Mouse (Mus musculus): ENCODE data around the gene Olfr324. TPM values are rescaled to one million over a fixed set of nuclear protein-coding genes. Genes with fewer than 3 reads are reported as not detected.
A peak's percentile ranks its signal among the peaks of the same experiment; 100 is the strongest.

The Olfr324 gene
- total and polyA plus RNA-seq, 2 experiments from 2014 or later, result 0.04 to 0.49 TPM

DNA sequence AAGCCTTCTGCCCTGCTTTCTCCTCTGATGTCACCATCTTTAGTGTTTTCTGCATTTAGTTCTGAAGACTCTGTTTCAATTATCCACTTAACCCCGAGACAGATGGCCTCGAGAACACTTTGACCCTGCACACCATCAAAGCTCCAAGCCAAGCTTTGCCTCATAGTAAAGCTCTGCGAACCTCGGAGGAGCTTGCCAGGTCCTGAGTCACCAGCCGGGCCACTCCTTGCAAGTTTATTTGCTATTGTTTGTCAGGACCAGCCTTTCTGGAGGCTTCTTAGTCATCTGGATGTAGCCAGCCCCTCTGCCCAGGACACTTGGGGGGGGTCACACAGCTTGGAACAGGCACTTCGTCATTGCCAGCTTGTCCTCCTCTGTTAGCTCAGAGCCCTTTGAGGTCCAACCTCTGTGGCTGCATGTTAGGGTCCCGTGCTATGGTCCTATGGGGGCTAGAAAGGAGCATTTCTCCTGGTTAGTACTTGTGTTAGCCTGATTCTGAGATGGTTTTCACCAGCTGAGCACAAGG, 43.3 kb downstream of the Olfr324 start:
- DNase-seq (ENCODE audit: low spot score) (no peak), ATAC-seq (ENCODE audit: low FRiP score) (no peak)
- no peak for TF ChIP-seq CTCF (IDR thresholded peaks at IDR 0.05)
- WGBS, result 71% methylated on average over 7 of the region's 7 CpGs
- no peaks in the 10 kb centered on the region for H3K9me3 ChIP-seq (ENCODE audit: low read length)
- no peak overlapping the region for H3K4me2 ChIP-seq (ENCODE audit: low read depth, low read length, poor library complexity, severe bottlenecking)
- H3K9ac ChIP-seq (replicated peaks; ENCODE audit: low read length, poor library complexity, severe bottlenecking), result no peak overlapping the region
- no peaks in the 10 kb centered on the region for H3K27me3 ChIP-seq (ENCODE audit: insufficient read depth, low read length)
- H3K4me3 ChIP-seq (ENCODE audit: low read depth, low read length), result no peak overlapping the region
- peaks cover 4% of the 10 kb centered on the region; the same call in 1 of the 2 replicates for H3K4me1 ChIP-seq (ENCODE audit: insufficient read depth, low read length)
- H3K27ac ChIP-seq (ENCODE audit: low read depth, low read length), result no peak overlapping the region
- H3K36me3 ChIP-seq (ENCODE audit: insufficient read depth, low read length), result no peaks in the 10 kb centered on the region

DNA sequence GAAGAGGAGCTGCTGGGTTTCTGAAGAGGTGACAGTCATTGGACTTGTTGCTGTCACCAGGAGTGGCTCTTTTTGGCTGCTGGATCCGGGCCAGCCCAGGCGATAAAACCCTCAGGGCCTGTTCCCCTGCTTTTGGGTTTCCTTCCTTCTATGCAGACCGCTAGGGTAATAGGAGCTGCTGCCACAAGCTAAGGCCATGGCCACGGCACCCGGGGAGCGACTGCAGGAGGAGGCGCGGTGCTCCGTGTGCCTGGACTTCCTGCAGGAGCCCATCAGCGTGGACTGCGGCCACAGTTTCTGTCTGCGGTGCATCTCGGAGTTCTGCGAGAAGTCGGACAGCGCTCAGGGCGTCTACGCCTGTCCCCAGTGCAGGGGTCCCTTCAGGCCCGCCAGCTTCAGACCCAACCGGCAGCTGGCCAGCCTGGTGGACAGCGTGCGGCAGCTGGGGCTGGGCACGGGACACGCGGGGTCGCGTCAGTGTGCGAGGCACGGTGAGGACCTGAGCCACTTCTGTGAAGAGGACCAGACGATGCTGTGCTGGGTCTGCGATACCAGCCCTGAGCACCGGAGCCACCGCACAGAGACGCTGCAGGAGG, 45.5 kb downstream of the Olfr324 start, which contains the start of gene Trim58:
TSS of gene Trim58 (plus strand) at position 194 of the 596 bp plus-strand sequence.
- no peaks in the 10 kb centered on the region for H3K27me3 ChIP-seq (ENCODE audit: insufficient read depth, low read length)
- no peak for ATAC-seq (ENCODE audit: low FRiP score)
- TF ChIP-seq CTCF (IDR thresholded peaks at IDR 0.05), result no peak
- peaks cover 4% of the 10 kb centered on the region; the same call in 1 of the 2 replicates for H3K4me1 ChIP-seq (ENCODE audit: insufficient read depth, low read length)
- peak within 1 kb of the TSS; percentile 60 for H3K9ac ChIP-seq (replicated peaks; ENCODE audit: low read length, poor library complexity, severe bottlenecking)
- peak within 1 kb of the TSS; percentile 50 for H3K4me3 ChIP-seq (ENCODE audit: low read depth, low read length)
- H3K36me3 ChIP-seq (ENCODE audit: insufficient read depth, low read length), result no peaks in the 10 kb centered on the region
- WGBS, result 1% methylated on average over 34 of the region's 34 CpGs
- DNase-seq (ENCODE audit: low spot score), result peak; percentile 14
- no peak within 1 kb of the TSS for H3K27ac ChIP-seq (ENCODE audit: low read depth, low read length)
- H3K9me3 ChIP-seq (ENCODE audit: low read length), result no peaks in the 10 kb centered on the region
- peak within 1 kb of the TSS; percentile 87 for H3K4me2 ChIP-seq (ENCODE audit: low read depth, low read length, poor library complexity, severe bottlenecking)

DNA sequence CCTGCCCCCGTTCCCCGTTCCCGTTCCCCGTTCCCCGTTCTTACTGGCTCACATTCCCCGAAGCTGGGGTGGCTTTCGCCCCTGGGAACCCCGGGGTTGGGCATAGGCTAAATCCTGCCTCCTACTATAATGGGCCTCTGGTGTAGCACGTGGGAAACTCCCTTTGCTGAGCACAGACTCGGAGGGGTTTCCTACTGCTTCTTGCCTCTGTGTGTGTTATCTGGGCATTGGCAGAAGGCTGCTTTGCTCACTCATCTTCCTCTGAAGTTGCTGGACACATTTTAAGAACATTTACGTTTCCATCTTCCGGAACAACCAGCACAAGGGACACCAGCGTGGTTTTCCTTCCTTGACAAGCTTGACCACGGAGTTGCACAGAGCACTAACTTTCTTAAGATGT, 46.1 kb downstream of the Olfr324 start:
- no peaks in the 10 kb centered on the region for H3K36me3 ChIP-seq (ENCODE audit: insufficient read depth, low read length)
- H3K27me3 ChIP-seq (ENCODE audit: insufficient read depth, low read length), result no peaks in the 10 kb centered on the region
- whole genome bisulfite sequencing, result 28% methylated on average over 14 of the region's 14 CpGs
- H3K9ac ChIP-seq (replicated peaks; ENCODE audit: low read length, poor library complexity, severe bottlenecking), result peak overlapping the region; percentile 60; the same call in 1 of the 2 replicates
- H3K4me1 ChIP-seq (ENCODE audit: insufficient read depth, low read length), result peaks cover 4% of the 10 kb centered on the region; the same call in 1 of the 2 replicates
- H3K27ac ChIP-seq (ENCODE audit: low read depth, low read length), result no peak overlapping the region
- peak overlapping the region; percentile 87 for H3K4me2 ChIP-seq (ENCODE audit: low read depth, low read length, poor library complexity, severe bottlenecking)
- no peaks in the 10 kb centered on the region for H3K9me3 ChIP-seq (ENCODE audit: low read length)
- H3K4me3 ChIP-seq (ENCODE audit: low read depth, low read length), result peak overlapping the region; percentile 50
- ATAC-seq (ENCODE audit: low FRiP score) (no peak), DNase-seq (ENCODE audit: low spot score) (no peak)
- no peak for TF ChIP-seq CTCF (IDR thresholded peaks at IDR 0.05)

DNA sequence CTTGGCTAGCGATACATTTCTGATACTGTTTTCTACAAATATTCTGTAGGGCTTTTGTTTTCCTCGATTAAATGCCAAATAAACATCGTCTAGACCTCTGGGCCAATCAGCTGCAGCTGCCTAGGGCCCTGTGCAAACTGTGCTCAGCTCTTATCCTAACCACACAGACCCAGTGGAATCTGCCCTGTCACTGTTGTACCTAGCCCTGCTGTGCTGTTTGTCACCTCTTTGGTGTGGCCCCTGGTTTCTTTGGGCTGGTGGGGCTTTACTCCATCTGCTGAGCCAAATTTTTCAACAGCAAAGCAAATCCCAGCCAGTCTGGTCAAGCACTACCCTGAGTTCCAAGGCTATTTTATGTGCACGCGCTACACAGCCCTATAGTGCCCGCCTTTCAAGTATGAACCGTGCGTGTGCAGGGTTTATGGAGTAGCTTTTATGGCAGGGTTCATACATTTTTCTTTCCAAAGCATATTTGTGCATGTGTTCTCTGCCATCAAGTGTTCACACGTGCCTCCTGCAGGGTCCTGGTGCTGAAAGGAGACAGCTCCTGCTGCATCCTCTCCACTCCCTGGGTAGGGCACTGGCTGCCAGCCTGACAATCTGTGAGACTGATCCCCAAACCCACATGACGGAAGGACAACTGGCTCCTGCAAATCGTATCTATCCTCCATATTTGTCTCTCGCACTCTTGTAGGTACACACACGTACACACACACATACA, 46.9 kb downstream of the Olfr324 start:
- no peaks in the 10 kb centered on the region for H3K27me3 ChIP-seq (ENCODE audit: insufficient read depth, low read length)
- peaks cover 4% of the 10 kb centered on the region; the same call in 1 of the 2 replicates for H3K4me1 ChIP-seq (ENCODE audit: insufficient read depth, low read length)
- TF ChIP-seq CTCF (IDR thresholded peaks at IDR 0.05), result no peak; the same call in 1 of the 2 replicates
- no peak for ATAC-seq (ENCODE audit: low FRiP score)
- no peak overlapping the region for H3K9ac ChIP-seq (replicated peaks; ENCODE audit: low read length, poor library complexity, severe bottlenecking)
- H3K27ac ChIP-seq (ENCODE audit: low read depth, low read length), result no peak overlapping the region
- H3K4me2 ChIP-seq (ENCODE audit: low read depth, low read length, poor library complexity, severe bottlenecking), result no peak overlapping the region
- no peaks in the 10 kb centered on the region for H3K36me3 ChIP-seq (ENCODE audit: insufficient read depth, low read length)
- WGBS, result 84% methylated on average over 13 of the region's 13 CpGs
- DNase-seq (ENCODE audit: low spot score), result no peak
- H3K4me3 ChIP-seq (ENCODE audit: low read depth, low read length), result no peak overlapping the region
- H3K9me3 ChIP-seq (ENCODE audit: low read length), result no peaks in the 10 kb centered on the region

DNA sequence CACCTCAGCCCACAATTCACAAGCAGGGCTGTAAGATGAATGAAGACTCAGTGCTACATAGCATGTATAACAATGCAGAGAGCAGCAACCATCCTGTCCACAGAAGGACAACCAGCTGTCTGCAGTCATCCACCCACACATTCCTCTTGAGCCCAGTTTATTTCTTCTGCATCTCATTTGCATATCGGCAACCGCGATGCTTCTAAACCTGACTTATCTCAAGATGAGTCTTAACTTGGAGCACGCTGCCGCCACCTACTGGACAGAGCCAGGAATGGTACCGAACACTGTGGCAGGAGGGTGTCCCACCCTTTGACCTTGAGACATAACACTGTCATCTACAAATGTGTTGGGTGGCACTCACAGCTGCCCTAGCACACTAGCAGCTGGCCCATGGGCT, 48.4 kb downstream of the Olfr324 start:
- 37% methylated on average over 6 of the region's 6 CpGs for WGBS
- no peaks in the 10 kb centered on the region for H3K36me3 ChIP-seq (ENCODE audit: insufficient read depth, low read length)
- TF ChIP-seq CTCF (IDR thresholded peaks at IDR 0.05), result peak; percentile 55
- H3K27ac ChIP-seq (ENCODE audit: low read depth, low read length), result no peak overlapping the region
- ATAC-seq (ENCODE audit: low FRiP score) (no peak), DNase-seq (ENCODE audit: low spot score) (no peak)
- H3K9ac ChIP-seq (replicated peaks; ENCODE audit: low read length, poor library complexity, severe bottlenecking), result no peak overlapping the region
- no peaks in the 10 kb centered on the region for H3K27me3 ChIP-seq (ENCODE audit: insufficient read depth, low read length)
- no peak overlapping the region for H3K4me3 ChIP-seq (ENCODE audit: low read depth, low read length)
- no peaks in the 10 kb centered on the region for H3K9me3 ChIP-seq (ENCODE audit: low read length)
- no peak overlapping the region for H3K4me2 ChIP-seq (ENCODE audit: low read depth, low read length, poor library complexity, severe bottlenecking)
- peaks cover 4% of the 10 kb centered on the region; the same call in 1 of the 2 replicates for H3K4me1 ChIP-seq (ENCODE audit: insufficient read depth, low read length)

Other genes starting within 250 kb of the Olfr324 start
- not detected in 2 replicates for gene Lypd8, start 216.1 kb upstream of the Olfr324 start, total RNA-seq (2014; rRNA removed)
- not detected in 2 replicates for gene Lypd8, start 216.1 kb upstream of the Olfr324 start, polyA plus RNA-seq (2015; fragmentation: Nextera tagmentation; extraction: Ambion mirVana)
- gene 1810065E05Rik, start 174.0 kb upstream of the Olfr324 start, total RNA-seq (2014; rRNA removed), result not detected in 2 replicates
- not detected in 2 replicates for gene 1810065E05Rik, start 174.0 kb upstream of the Olfr324 start, polyA plus RNA-seq (2015; fragmentation: Nextera tagmentation; extraction: Ambion mirVana)
- gene Gm12253, start 162.6 kb upstream of the Olfr324 start, total RNA-seq (2014; rRNA removed), result not detected in 2 replicates
- not detected in 2 replicates for gene Gm12253, start 162.6 kb upstream of the Olfr324 start, polyA plus RNA-seq (2015; fragmentation: Nextera tagmentation; extraction: Ambion mirVana)
- not detected in 2 replicates for gene Lypd9, start 142.2 kb upstream of the Olfr324 start, total RNA-seq (2014; rRNA removed)
- gene Lypd9, start 142.2 kb upstream of the Olfr324 start, polyA plus RNA-seq (2015; fragmentation: Nextera tagmentation; extraction: Ambion mirVana), result not detected in 2 replicates
- not detected in 2 replicates for gene Olfr30, start 132.8 kb upstream of the Olfr324 start, total RNA-seq (2014; rRNA removed)
- gene Olfr30, start 132.8 kb upstream of the Olfr324 start, polyA plus RNA-seq (2015; fragmentation: Nextera tagmentation; extraction: Ambion mirVana), result not detected in 2 replicates
- gene Olfr332, start 102.6 kb upstream of the Olfr324 start, total RNA-seq (2014; rRNA removed), result not detected in 2 replicates
- gene Olfr332, start 102.6 kb upstream of the Olfr324 start, polyA plus RNA-seq (2015; fragmentation: Nextera tagmentation; extraction: Ambion mirVana), result not detected in 2 replicates
- gene Olfr331, start 92.5 kb upstream of the Olfr324 start, total RNA-seq (2014; rRNA removed), result not detected in 2 replicates
- not detected in 2 replicates for gene Olfr331, start 92.5 kb upstream of the Olfr324 start, polyA plus RNA-seq (2015; fragmentation: Nextera tagmentation; extraction: Ambion mirVana)
- not detected in 2 replicates for gene Olfr330, start 60.3 kb upstream of the Olfr324 start, total RNA-seq (2014; rRNA removed)
- gene Olfr330, start 60.3 kb upstream of the Olfr324 start, polyA plus RNA-seq (2015; fragmentation: Nextera tagmentation; extraction: Ambion mirVana), result not detected in 2 replicates
- gene Olfr329-ps, start 48.7 kb upstream of the Olfr324 start, total RNA-seq (2014; rRNA removed), result not detected in 2 replicates
- gene Olfr329-ps, start 48.7 kb upstream of the Olfr324 start, polyA plus RNA-seq (2015; fragmentation: Nextera tagmentation; extraction: Ambion mirVana), result not detected in 2 replicates
- not detected in 2 replicates for gene Olfr328, start 39.5 kb upstream of the Olfr324 start, total RNA-seq (2014; rRNA removed)
- not detected in 2 replicates for gene Olfr328, start 39.5 kb upstream of the Olfr324 start, polyA plus RNA-seq (2015; fragmentation: Nextera tagmentation; extraction: Ambion mirVana)
- not detected in 2 replicates for gene Olfr224, start 24.6 kb upstream of the Olfr324 start, total RNA-seq (2014; rRNA removed)
- gene Olfr224, start 24.6 kb upstream of the Olfr324 start, polyA plus RNA-seq (2015; fragmentation: Nextera tagmentation; extraction: Ambion mirVana), result not detected in 2 replicates
- gene Olfr325, start 17.4 kb upstream of the Olfr324 start, total RNA-seq (2014; rRNA removed), result not detected in 2 replicates
- gene Olfr325, start 17.4 kb upstream of the Olfr324 start, polyA plus RNA-seq (2015; fragmentation: Nextera tagmentation; extraction: Ambion mirVana), result not detected in 2 replicates
- gene 2210407C18Rik, start 21.0 kb downstream of the Olfr324 start, total RNA-seq (2014; rRNA removed), result not detected in 2 replicates
- not detected in 2 replicates for gene 2210407C18Rik, start 21.0 kb downstream of the Olfr324 start, polyA plus RNA-seq (2015; fragmentation: Nextera tagmentation; extraction: Ambion mirVana)
- 0.16 TPM in 1 of 2 replicates, not detected in the other for gene Olfr323, start 35.4 kb downstream of the Olfr324 start, total RNA-seq (2014; rRNA removed)
- not detected in 2 replicates for gene Olfr323, start 35.4 kb downstream of the Olfr324 start, polyA plus RNA-seq (2015; fragmentation: Nextera tagmentation; extraction: Ambion mirVana)
- gene Trim58, start 45.4 kb downstream of the Olfr324 start, total RNA-seq (2014; rRNA removed), result 0.22 and 0.76 TPM in 2 replicates
- 0.20 and 0.38 TPM in 2 replicates for gene Trim58, start 45.4 kb downstream of the Olfr324 start, polyA plus RNA-seq (2015; fragmentation: Nextera tagmentation; extraction: Ambion mirVana)
- not detected in 2 replicates for gene Olfr322, start 63.7 kb downstream of the Olfr324 start, total RNA-seq (2014; rRNA removed)
- not detected in 2 replicates for gene Olfr322, start 63.7 kb downstream of the Olfr324 start, polyA plus RNA-seq (2015; fragmentation: Nextera tagmentation; extraction: Ambion mirVana)
- gene Olfr320, start 86.0 kb downstream of the Olfr324 start, total RNA-seq (2014; rRNA removed), result not detected in 2 replicates
- gene Olfr320, start 86.0 kb downstream of the Olfr324 start, polyA plus RNA-seq (2015; fragmentation: Nextera tagmentation; extraction: Ambion mirVana), result not detected in 2 replicates
- gene Olfr319, start 104.0 kb downstream of the Olfr324 start, total RNA-seq (2014; rRNA removed), result not detected in 2 replicates
- not detected in 2 replicates for gene Olfr319, start 104.0 kb downstream of the Olfr324 start, polyA plus RNA-seq (2015; fragmentation: Nextera tagmentation; extraction: Ambion mirVana)
- not detected in 2 replicates for gene Olfr318, start 128.9 kb downstream of the Olfr324 start, total RNA-seq (2014; rRNA removed)
- not detected in 2 replicates for gene Olfr318, start 128.9 kb downstream of the Olfr324 start, polyA plus RNA-seq (2015; fragmentation: Nextera tagmentation; extraction: Ambion mirVana)
- gene Olfr317, start 144.1 kb downstream of the Olfr324 start, total RNA-seq (2014; rRNA removed), result 0.11 and 0.14 TPM in 2 replicates
- gene Olfr317, start 144.1 kb downstream of the Olfr324 start, polyA plus RNA-seq (2015; fragmentation: Nextera tagmentation; extraction: Ambion mirVana), result 0.12 and 0.15 TPM in 2 replicates
- gene Olfr316, start 157.6 kb downstream of the Olfr324 start, total RNA-seq (2014; rRNA removed), result not detected in 2 replicates
- gene Olfr316, start 157.6 kb downstream of the Olfr324 start, polyA plus RNA-seq (2015; fragmentation: Nextera tagmentation; extraction: Ambion mirVana), result not detected in 2 replicates
- not detected in 2 replicates for gene Olfr315, start 178.1 kb downstream of the Olfr324 start, total RNA-seq (2014; rRNA removed)
- gene Olfr315, start 178.1 kb downstream of the Olfr324 start, polyA plus RNA-seq (2015; fragmentation: Nextera tagmentation; extraction: Ambion mirVana), result not detected in 2 replicates
- gene Olfr314, start 187.8 kb downstream of the Olfr324 start, total RNA-seq (2014; rRNA removed), result not detected in 2 replicates
- gene Olfr314, start 187.8 kb downstream of the Olfr324 start, polyA plus RNA-seq (2015; fragmentation: Nextera tagmentation; extraction: Ambion mirVana), result not detected in 2 replicates
- gene Fam183b, start 206.8 kb downstream of the Olfr324 start, total RNA-seq (2014; rRNA removed), result 2.6 and 3.1 TPM in 2 replicates
- gene Fam183b, start 206.8 kb downstream of the Olfr324 start, polyA plus RNA-seq (2015; fragmentation: Nextera tagmentation; extraction: Ambion mirVana), result 17.3 and 17.7 TPM in 2 replicates
- gene Olfr313, start 219.9 kb downstream of the Olfr324 start, total RNA-seq (2014; rRNA removed), result not detected in 2 replicates
- gene Olfr313, start 219.9 kb downstream of the Olfr324 start, polyA plus RNA-seq (2015; fragmentation: Nextera tagmentation; extraction: Ambion mirVana), result not detected in 2 replicates
- gene Olfr312, start 234.1 kb downstream of the Olfr324 start, total RNA-seq (2014; rRNA removed), result not detected in 2 replicates
- not detected in 2 replicates for gene Olfr312, start 234.1 kb downstream of the Olfr324 start, polyA plus RNA-seq (2015; fragmentation: Nextera tagmentation; extraction: Ambion mirVana)
- not detected in 2 replicates for gene Olfr311, start 244.1 kb downstream of the Olfr324 start, total RNA-seq (2014; rRNA removed)
- gene Olfr311, start 244.1 kb downstream of the Olfr324 start, polyA plus RNA-seq (2015; fragmentation: Nextera tagmentation; extraction: Ambion mirVana), result not detected in 2 replicates

All from midbrain, postnatal 0 days (tissue).